Comparison of ENCODE assay signal across 9 mouse cellular contexts in the genomic region with DNA sequence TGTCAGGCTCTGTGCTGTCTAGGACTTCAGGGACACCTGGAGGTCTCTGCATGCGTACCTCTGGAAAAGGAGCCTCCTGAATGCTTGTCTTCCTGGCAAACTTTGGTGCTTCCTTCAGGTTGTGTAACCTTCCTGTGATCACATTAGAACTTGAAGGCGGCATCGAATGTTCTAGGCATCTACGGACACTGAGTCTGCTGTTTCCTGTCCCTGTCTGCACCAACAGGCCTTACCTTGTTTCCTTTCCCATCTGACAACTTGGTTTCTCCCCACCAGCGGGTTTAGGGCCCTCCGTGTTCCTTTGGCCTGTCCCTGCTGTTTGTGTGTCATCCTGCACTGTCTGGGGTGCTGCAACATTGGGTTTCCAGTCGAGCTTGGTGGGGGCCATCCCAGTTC. TPM values are rescaled to one million over a fixed set of nuclear protein-coding genes. Genes with fewer than 3 reads are reported as not detected.
DNase-seq lines count a peak whose midpoint lies in the region; ATAC-seq and TF ChIP-seq lines count a peak whose summit lies in the region.
"Had no signal": no experiment of that assay in that cellular context is flagged by ENCODE, and none has a peak within 500 bp of the region (broad histone marks: within the 10 kb centered on the region; RNA-seq: fewer than 3 reads in every experiment).

No protein-coding gene starts in this region.

- WGBS in heart, embryonic 13.5 days = 79% methylated on average over 7 of the region's 7 CpGs
- WGBS in midbrain, embryonic 10.5 days = 88% methylated on average over 7 of the region's 7 CpGs
- WGBS in midbrain, postnatal 0 days = 87% methylated on average over 7 of the region's 7 CpGs
- WGBS in intestine, embryonic 15.5 days = 81% methylated on average over 7 of the region's 7 CpGs
- WGBS in cerebellum, adult 2 months = 83% methylated on average over 7 of the region's 7 CpGs

- H3K27me3 ChIP-seq in heart, embryonic 13.5 days (replicated peaks) = no peaks in the 10 kb centered on the region
- no peaks in the 10 kb centered on the region for H3K27me3 ChIP-seq in midbrain, embryonic 10.5 days (ENCODE audit: low read depth, poor library complexity, severe bottlenecking)
- H3K27me3 ChIP-seq in midbrain, postnatal 0 days (ENCODE audit: insufficient read depth, low read length) = no peaks in the 10 kb centered on the region
- no peaks in the 10 kb centered on the region for H3K27me3 ChIP-seq in intestine, embryonic 15.5 days (replicated peaks)
- no peaks in the 10 kb centered on the region for H3K27me3 ChIP-seq in splenic B cell, adult 2 months (ENCODE audit: control insufficient read depth, insufficient read depth, low read length, poor library complexity, severe bottlenecking)
- no peaks in the 10 kb centered on the region for H3K27me3 ChIP-seq in cerebellum, adult 2 months (ENCODE audit: control insufficient read depth, insufficient read depth, low read length)

- no peak for DNase-seq in heart, postnatal 4 days
- DNase-seq in midbrain, embryonic 10.5 days (ENCODE audit: low spot score) = no peak
- DNase-seq in midbrain, postnatal 0 days (ENCODE audit: low spot score) = no peak
- peak; percentile 14 for DNase-seq in splenic B cell, adult 2 months (ENCODE audit: low read depth, low spot score)
- DNase-seq in cerebellum, adult 2 months = no peak
- DNase-seq: right cerebral cortex, postnatal 4 days had no signal

- no peaks in the 10 kb centered on the region for H3K9me3 ChIP-seq in heart, embryonic 13.5 days
- no peaks in the 10 kb centered on the region for H3K9me3 ChIP-seq in midbrain, embryonic 10.5 days (replicated peaks)
- no peaks in the 10 kb centered on the region for H3K9me3 ChIP-seq in midbrain, postnatal 0 days (ENCODE audit: low read length)
- no peaks in the 10 kb centered on the region for H3K9me3 ChIP-seq in intestine, embryonic 15.5 days

- H3K4me3 ChIP-seq in heart, embryonic 13.5 days = no peak overlapping the region
- no peak overlapping the region for H3K4me3 ChIP-seq in midbrain, embryonic 10.5 days
- H3K4me3 ChIP-seq in midbrain, postnatal 0 days (ENCODE audit: low read depth, low read length) = no peak overlapping the region
- no peak overlapping the region for H3K4me3 ChIP-seq in intestine, embryonic 15.5 days (replicated peaks)
- no peak overlapping the region for H3K4me3 ChIP-seq in cerebellum, adult 2 months (replicated peaks; ENCODE audit: insufficient read depth, low read depth, low read length)

- ATAC-seq in heart, embryonic 13.5 days (ENCODE audit: extremely low read depth, insufficient number of reproducible peaks, low FRiP score, low TSS enrichment) = no peak
- no peak for ATAC-seq in midbrain, postnatal 0 days (ENCODE audit: low FRiP score)
- ATAC-seq in intestine, embryonic 15.5 days = no peak
- ATAC-seq in inflammation-experienced regulatory T-cells, adult 6 months = no peak

- peaks cover 7% of the 10 kb centered on the region for H3K36me3 ChIP-seq in heart, embryonic 13.5 days
- peaks cover 20% of the 10 kb centered on the region for H3K36me3 ChIP-seq in midbrain, embryonic 10.5 days
- H3K36me3 ChIP-seq in midbrain, postnatal 0 days (ENCODE audit: insufficient read depth, low read length) = peaks cover 3% of the 10 kb centered on the region; the same call in 1 of the 2 replicates
- H3K36me3 ChIP-seq in intestine, embryonic 15.5 days = no peaks in the 10 kb centered on the region
- H3K36me3 ChIP-seq in splenic B cell, adult 2 months (ENCODE audit: control insufficient read depth, insufficient read depth, low read length, poor library complexity, severe bottlenecking) = no peaks in the 10 kb centered on the region

- H3K9ac ChIP-seq in heart, embryonic 13.5 days = peak overlapping the region; percentile 79; the same call in 1 of the 2 replicates
- H3K9ac ChIP-seq in midbrain, postnatal 0 days (replicated peaks; ENCODE audit: low read length, poor library complexity, severe bottlenecking) = no peak overlapping the region
- H3K9ac ChIP-seq in intestine, embryonic 15.5 days = no peak overlapping the region

- no peak for TF ChIP-seq POLR2A in cerebellum, adult 2 months (IDR thresholded peaks at IDR 0.05; ENCODE audit: borderline replicate concordance, insufficient read depth, low read length)

- no peak for TF ChIP-seq CTCF in midbrain, postnatal 0 days (IDR thresholded peaks at IDR 0.05)
- TF ChIP-seq CTCF in cerebellum, adult 2 months (IDR thresholded peaks at IDR 0.05; ENCODE audit: borderline replicate concordance, insufficient read depth, low read depth, low read length) = no peak

- peak overlapping the region; percentile 94; the same call in 1 of the 2 replicates for H3K27ac ChIP-seq in heart, embryonic 13.5 days (replicated peaks)
- peak overlapping the region; percentile 86 for H3K27ac ChIP-seq in midbrain, embryonic 10.5 days (replicated peaks)
- H3K27ac ChIP-seq in midbrain, postnatal 0 days (ENCODE audit: low read depth, low read length) = no peak overlapping the region
- peak overlapping the region; percentile 94; the same call in 1 of the 2 replicates for H3K27ac ChIP-seq in intestine, embryonic 15.5 days
- no peak overlapping the region for H3K27ac ChIP-seq in cerebellum, adult 2 months (ENCODE audit: insufficient read depth, low read length)

- H3K4me2 ChIP-seq in heart, embryonic 13.5 days = peak overlapping the region; percentile 76; the same call in 1 of the 2 replicates
- no peak overlapping the region for H3K4me2 ChIP-seq in midbrain, postnatal 0 days (ENCODE audit: low read depth, low read length, poor library complexity, severe bottlenecking)
- H3K4me2 ChIP-seq in intestine, embryonic 15.5 days (replicated peaks) = peak overlapping the region; percentile 67; the same call in 1 of the 2 replicates

- peaks cover 72% of the 10 kb centered on the region for H3K4me1 ChIP-seq in heart, embryonic 13.5 days
- peaks cover 87% of the 10 kb centered on the region for H3K4me1 ChIP-seq in midbrain, embryonic 10.5 days
- H3K4me1 ChIP-seq in midbrain, postnatal 0 days (ENCODE audit: insufficient read depth, low read length) = peaks cover 5% of the 10 kb centered on the region
- H3K4me1 ChIP-seq in intestine, embryonic 15.5 days (replicated peaks) = peaks cover 57% of the 10 kb centered on the region
- peaks cover 22% of the 10 kb centered on the region for H3K4me1 ChIP-seq in cerebellum, adult 2 months (ENCODE audit: control insufficient read depth, insufficient read depth, low read length)

RNA-seq across cellular contexts. Expression of gene Ap5z1, which starts 21.7 kb away (rescaled TPM):
- 6.9 and 7.4 TPM in 2 replicates for polyA plus RNA-seq in heart, embryonic 13.5 days (2015; fragmentation: Nextera tagmentation; extraction: Ambion mirVana)
- total RNA-seq in heart, postnatal 4 days (2021) = 1 to 10 TPM; 6.0 to 8.2 TPM
- 12.3 and 14.6 TPM in 2 replicates for polyA plus RNA-seq in midbrain, embryonic 10.5 days (2016; fragmentation: Nextera tagmentation; extraction: Ambion mirVana)
- 11.5 and 15.3 TPM in 2 replicates for total RNA-seq in midbrain, postnatal 0 days (2014; rRNA removed)
- polyA plus RNA-seq in midbrain, postnatal 0 days (2015; fragmentation: Nextera tagmentation; extraction: Ambion mirVana) = 6.6 and 7.1 TPM in 2 replicates
- 12.0 and 13.6 TPM in 2 replicates for polyA plus RNA-seq in intestine, embryonic 15.5 days (2015; fragmentation: Nextera tagmentation; extraction: Ambion mirVana)
- 30.3 and 32.7 TPM in 2 replicates for polyA plus RNA-seq in cerebellum, adult 2 months (2012; rRNA removed)
- 10 to 100 TPM; 16.8 to 19.4 (median 19.1) TPM for polyA plus RNA-seq in inflammation-experienced regulatory T-cells, adult 6 months (2017; shearing (Covaris generic))

RNA-seq across cellular contexts. Expression of gene Foxk1, which starts 40.7 kb away (rescaled TPM):
- polyA plus RNA-seq in heart, embryonic 13.5 days (2015; fragmentation: Nextera tagmentation; extraction: Ambion mirVana) = 3.4 and 4.3 TPM in 2 replicates
- 10 to 100 TPM; 18.2 to 19.0 TPM for total RNA-seq in heart, postnatal 4 days (2021)
- polyA plus RNA-seq in midbrain, embryonic 10.5 days (2016; fragmentation: Nextera tagmentation; extraction: Ambion mirVana) = 3.7 and 5.3 TPM in 2 replicates
- 28.0 and 30.0 TPM in 2 replicates for total RNA-seq in midbrain, postnatal 0 days (2014; rRNA removed)
- polyA plus RNA-seq in midbrain, postnatal 0 days (2015; fragmentation: Nextera tagmentation; extraction: Ambion mirVana) = 4.9 and 7.1 TPM in 2 replicates
- 4.3 and 5.3 TPM in 2 replicates for polyA plus RNA-seq in intestine, embryonic 15.5 days (2015; fragmentation: Nextera tagmentation; extraction: Ambion mirVana)
- 14.2 and 15.4 TPM in 2 replicates for polyA plus RNA-seq in cerebellum, adult 2 months (2012; rRNA removed)
- 10 to 100 TPM in 1 of 3 experiments, 1 to 10 TPM in 2; 6.3 to 10.1 (median 8.5) TPM for polyA plus RNA-seq in inflammation-experienced regulatory T-cells, adult 6 months (2017; shearing (Covaris generic))

Comparison
In these comparisons a context has a peak if more than half of its experiments do, and no peak if none do; other contexts are left out.
1. H3K27ac ChIP-seq: peak in heart, embryonic 13.5 days (single experiment), midbrain, embryonic 10.5 days (single experiment) and intestine, embryonic 15.5 days (single experiment); none in midbrain, postnatal 0 days (single experiment) and cerebellum, adult 2 months (single experiment).